Mouse (Mus musculus) heart, embryonic 15.5 days (tissue): ENCODE results near the gene Pou4f2. TPM values are rescaled to one million over a fixed set of nuclear protein-coding genes. Genes with fewer than 3 reads are reported as not detected.

ENCODE experiments used
- ATAC-seq: fragments of 200-750 bp; cut with Nextera tagmentation; replicated peaks from 2 replicates; pipeline ENCODE4 v1.8.0; 2017; ENCODE audit warnings: low read depth, moderate TSS enrichment; ENCODE audit not compliant: insufficient number of reproducible peaks, insufficient read depth, low FRiP score
- H3K27ac ChIP-seq: fragments of 300-500 bp; sonication (generic); 2 replicates; pipeline ENCODE4 v1.5.1; 2015; ENCODE audit warnings: mild to moderate bottlenecking, inconsistent platforms
- H3K27me3 ChIP-seq: fragments of 300-500 bp; sonication (generic); 2 replicates; pipeline ENCODE4 v1.6.1; 2015; ENCODE audit warnings: inconsistent platforms
- H3K36me3 ChIP-seq: fragments of 300-500 bp; sonication (generic); 2 replicates; pipeline ENCODE4 v1.6.1; 2015; ENCODE audit warnings: mild to moderate bottlenecking, inconsistent platforms
- H3K4me1 ChIP-seq: fragments of 300-500 bp; sonication (generic); replicated peaks from 2 replicates; pipeline ENCODE4 v1.6.1; 2015; ENCODE audit warnings: inconsistent platforms
- H3K4me2 ChIP-seq: fragments of 300-500 bp; sonication (generic); 2 replicates; pipeline ENCODE4 v1.6.1; 2015; ENCODE audit warnings: inconsistent platforms, mild to moderate bottlenecking, moderate library complexity
- H3K4me3 ChIP-seq: fragments of 300-500 bp; sonication (generic); 2 replicates; pipeline ENCODE4 v1.5.1; 2015; ENCODE audit warnings: mild to moderate bottlenecking, inconsistent platforms
- H3K9ac ChIP-seq: fragments of 300-500 bp; sonication (generic); 2 replicates; pipeline ENCODE4 v1.6.1; 2015; ENCODE audit warnings: mild to moderate bottlenecking, inconsistent platforms
- H3K9me3 ChIP-seq: fragments of 300-500 bp; sonication (generic); replicated peaks from 2 replicates; pipeline ENCODE4 v1.6.1; 2016; ENCODE audit warnings: inconsistent platforms
- WGBS: fragments of 180-500 bp; shearing (Covaris S2); methylation state at CpG from one replicate; pipeline ENCODE4 v1.1.7; 2015; ENCODE audit warnings: mixed read lengths; 5-methylcytosine and 5-hydroxymethylcytosine counted together
- polyA plus RNA-seq: library from polyadenylated mRNA; unstranded; fragments of >200 nt; fragmentation: Nextera tagmentation; extraction: Ambion mirVana; gene quantifications from 2 replicates; pipeline ENCODE4 v1.2.1, GENCODE M21; 2015

Gene Pou4f2
- polyA plus RNA-seq, 1 experiment from 2014 or later, result not detected

GRCm38 (mm10) chr8:78419272-78419671, 17.2 kb downstream of the Pou4f2 start:
- peak overlapping the region; percentile 75 for H3K4me2 ChIP-seq
- no peak overlapping the region for H3K9ac ChIP-seq
- no peaks in the 10 kb centered on the region for H3K9me3 ChIP-seq
- ATAC-seq, result no peak
- H3K27ac ChIP-seq, result no peak overlapping the region
- H3K27me3 ChIP-seq, result peaks cover 56% of the 10 kb centered on the region
- 32% methylated on average over 4 of the region's 4 CpGs for WGBS
- peaks cover 5% of the 10 kb centered on the region for H3K4me1 ChIP-seq
- H3K36me3 ChIP-seq, result no peaks in the 10 kb centered on the region
- no peak overlapping the region for H3K4me3 ChIP-seq

GRCm38 (mm10) chr8:78390756-78391155, 45.7 kb downstream of the Pou4f2 start:
- ATAC-seq, result no peak
- no peak overlapping the region for H3K9ac ChIP-seq
- H3K4me3 ChIP-seq, result no peak overlapping the region
- no peak overlapping the region for H3K27ac ChIP-seq
- WGBS, result 83% methylated on average over 7 of the region's 7 CpGs
- H3K36me3 ChIP-seq, result no peaks in the 10 kb centered on the region
- no peaks in the 10 kb centered on the region for H3K9me3 ChIP-seq
- H3K4me1 ChIP-seq, result no peaks in the 10 kb centered on the region
- no peaks in the 10 kb centered on the region for H3K27me3 ChIP-seq
- no peak overlapping the region for H3K4me2 ChIP-seq

Other genes with a start within 250 kb of the Pou4f2 start
- gene Ttc29, start 223.3 kb downstream of the Pou4f2 start, polyA plus RNA-seq, result 0.05 and 0.09 TPM in 2 replicates
- 109 and 124 TPM in 2 replicates for gene Rbmxl1, start 72.3 kb upstream of the Pou4f2 start, polyA plus RNA-seq
- gene Slc10a7, start 72.7 kb upstream of the Pou4f2 start, polyA plus RNA-seq, result 10.5 and 12.9 TPM in 2 replicates